Mouse (Mus musculus): ENCODE results near the gene Mkrn2os. TPM values are rescaled to one million over a fixed set of nuclear protein-coding genes. Genes with fewer than 3 reads are reported as not detected.

Gene Mkrn2os
- total RNA-seq, 2 experiments from 2014 or later: not detected

DNA sequence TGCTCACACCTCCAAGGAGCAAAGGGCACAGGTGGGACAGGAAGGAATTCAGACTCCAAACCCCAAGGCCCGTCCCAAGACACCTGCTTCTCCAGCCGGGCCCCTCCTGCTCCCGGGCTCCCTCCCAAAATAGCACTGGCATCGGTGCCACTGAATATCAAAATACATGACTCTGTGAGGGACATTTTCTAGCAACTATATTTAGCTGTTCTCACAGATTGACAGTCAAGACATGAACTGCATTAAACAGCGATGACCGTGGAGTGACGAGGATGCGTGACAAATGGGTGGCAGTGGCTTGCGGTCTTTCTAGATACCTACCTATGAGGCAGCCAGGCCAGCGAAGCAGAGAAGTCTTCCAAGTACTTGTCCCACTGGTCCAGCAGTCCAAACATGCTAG is 6.1 kb downstream of the Mkrn2os start:
- DNase-seq (ENCODE audit: extremely low spot score in 1 of 2, low spot score in 2 of 2): no peak
- intact Hi-C loops (cut with DNase I): no loop called here

- intact Hi-C loops (cut with DNase I): no loop called here
- no peak for DNase-seq (ENCODE audit: extremely low spot score in 1 of 2, low spot score in 2 of 2)
Measured at GRCm38 (mm10) chr6:115584176-115584575, 8.2 kb downstream of the Mkrn2os start.

- intact Hi-C loops (cut with DNase I): no loop called here
- no peak for DNase-seq (ENCODE audit: extremely low spot score in 1 of 2, low spot score in 2 of 2)
Measured at GRCm38 (mm10) chr6:115583430-115584125, 8.8 kb downstream of the Mkrn2os start.

GRCm38 (mm10) chr6:115582328-115583115 is 9.9 kb downstream of the Mkrn2os start:
- DNase-seq (ENCODE audit: extremely low spot score in 1 of 2, low spot score in 2 of 2): no peak
- intact Hi-C loops (cut with DNase I): no loop called here

- intact Hi-C loops (cut with DNase I): no loop called here
- DNase-seq (ENCODE audit: extremely low spot score in 1 of 2, low spot score in 2 of 2): no peak
Measured at GRCm38 (mm10) chr6:115580810-115581209, 11.6 kb downstream of the Mkrn2os start.

DNA sequence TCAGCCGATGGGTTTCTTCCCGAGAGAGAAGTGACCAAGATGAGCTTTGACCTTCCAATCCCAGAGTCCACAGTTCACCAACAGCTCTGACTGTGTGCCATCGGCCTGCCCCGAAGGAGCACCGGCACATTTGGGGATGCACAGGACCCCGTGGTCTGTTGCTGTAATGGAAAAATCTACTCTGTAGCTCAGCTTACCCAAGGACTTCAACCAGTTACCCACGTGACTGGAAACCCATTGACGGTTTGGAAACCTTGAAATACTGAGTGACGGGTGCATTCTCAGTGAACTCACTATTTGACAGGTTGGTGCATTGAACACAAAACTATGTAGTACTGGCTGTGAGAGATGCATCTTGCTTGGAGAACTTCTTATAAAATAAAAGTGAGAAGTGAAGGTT is 14.4 kb downstream of the Mkrn2os start:
- DNase-seq (ENCODE audit: extremely low spot score in 1 of 2, low spot score in 2 of 2): no peak

DNA sequence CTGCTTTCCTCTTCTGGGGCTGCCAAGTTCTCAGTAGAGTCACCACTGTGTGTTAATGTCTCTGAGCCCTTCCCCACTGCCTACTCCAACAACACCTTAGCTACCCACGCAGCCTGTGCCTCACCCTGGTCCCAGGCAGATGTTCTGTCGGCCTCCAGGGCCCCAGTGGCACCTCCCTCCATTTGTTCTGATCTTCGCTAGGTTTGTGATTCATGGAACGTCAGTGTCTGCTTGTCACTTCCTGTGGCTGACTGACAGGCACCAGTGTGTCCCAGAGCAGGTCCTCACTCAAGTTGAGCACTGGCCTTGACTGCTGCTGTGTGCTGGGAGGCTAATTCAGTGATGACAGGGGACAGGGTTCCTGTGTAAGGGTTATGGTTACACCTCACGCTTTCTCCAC is 15.0 kb downstream of the Mkrn2os start:
- no peak for DNase-seq (ENCODE audit: extremely low spot score in 1 of 2, low spot score in 2 of 2)
- intact Hi-C loops (cut with DNase I): no loop called here

More for the DNA sequence above, 14.4 kb downstream of the Mkrn2os start:
- intact Hi-C loops (cut with DNase I): no loop called here

DNA sequence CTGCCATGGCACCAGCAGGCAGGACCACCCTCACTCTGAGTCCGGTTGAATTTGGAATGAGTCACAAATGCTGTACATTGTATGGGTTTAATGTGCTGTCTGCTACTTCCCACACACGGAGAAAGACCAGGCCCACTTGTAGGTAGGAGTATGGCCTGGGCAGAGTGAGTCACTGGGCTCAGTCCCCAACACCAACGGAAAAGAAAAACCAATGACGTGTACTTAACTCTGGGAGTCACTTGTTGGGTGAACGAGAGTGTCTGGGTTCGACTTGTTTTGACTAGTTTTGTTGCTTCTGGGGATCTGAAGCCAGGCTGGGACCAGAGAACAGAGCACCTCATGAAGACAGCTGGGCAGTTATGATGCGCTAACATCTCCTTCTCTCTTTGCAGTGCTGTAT is 18.2 kb downstream of the Mkrn2os start:
- DNase-seq (ENCODE audit: extremely low spot score in 1 of 2, low spot score in 2 of 2): no peak
- intact Hi-C loops (cut with DNase I): no loop called here

DNA sequence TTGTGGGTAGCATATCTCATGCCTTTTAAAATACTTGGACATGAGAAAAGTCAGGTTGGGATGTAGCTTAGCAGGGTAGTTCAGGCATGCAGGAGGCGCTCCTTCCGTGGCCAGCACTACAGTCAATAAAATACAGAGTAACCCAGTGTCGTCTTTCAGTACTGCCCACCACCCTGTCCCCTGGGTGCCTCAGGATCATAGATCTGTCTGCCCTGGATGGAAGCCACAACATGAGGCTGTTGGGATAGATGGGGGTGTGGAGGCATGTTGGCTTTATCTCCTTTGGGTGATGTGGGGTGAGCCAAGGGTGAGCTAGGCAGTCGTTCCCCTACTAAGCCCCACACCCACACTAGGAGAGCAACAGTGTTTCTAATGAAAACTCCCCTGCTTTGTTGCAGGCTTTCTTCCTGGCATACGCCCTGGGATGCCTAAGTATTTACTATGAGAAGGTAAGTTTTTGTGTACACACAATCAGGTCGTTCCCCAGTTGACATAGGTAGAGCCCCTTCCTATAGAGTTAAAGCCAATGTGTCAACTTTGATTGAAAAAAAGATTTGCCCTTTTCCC is 26.8 kb downstream of the Mkrn2os start:
- DNase-seq (ENCODE audit: extremely low spot score in 1 of 2, low spot score in 2 of 2): no peak
- intact Hi-C loops (cut with DNase I): no loop called here

- peak in 1 of 2 experiments; percentile 43 for DNase-seq (ENCODE audit: extremely low spot score in 1 of 2, low spot score in 2 of 2)
Measured at GRCm38 (mm10) chr6:115559651-115560632, 32.4 kb downstream of the Mkrn2os start.

DNA sequence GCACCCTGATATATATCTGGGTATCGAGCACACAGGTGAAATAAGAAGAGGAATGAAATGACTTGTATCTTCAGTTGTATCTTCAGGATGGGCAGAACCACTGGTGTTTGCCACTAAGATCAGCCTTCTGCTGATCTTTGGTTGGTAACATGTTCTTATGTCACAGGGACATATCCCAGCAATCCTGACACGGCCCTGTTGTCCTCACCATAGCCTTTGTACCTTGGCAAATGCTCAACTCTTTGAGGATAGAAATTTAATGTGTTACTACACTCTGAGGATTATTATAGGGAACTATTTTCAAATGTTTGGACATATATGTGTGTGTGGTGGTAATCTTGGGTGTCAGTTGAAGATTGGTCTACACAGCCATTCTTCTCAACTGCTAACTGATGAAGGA is 34.2 kb downstream of the Mkrn2os start:
- intact Hi-C loops (cut with DNase I): no loop called here
- no peak for DNase-seq (ENCODE audit: extremely low spot score in 1 of 2, low spot score in 2 of 2)

More at GRCm38 (mm10) chr6:115559651-115560632, 32.4 kb downstream of the Mkrn2os start:
- intact Hi-C loops (cut with DNase I): no loop called here

- DNase-seq (ENCODE audit: extremely low spot score in 1 of 2, low spot score in 2 of 2): no peak
- intact Hi-C loops (cut with DNase I): no loop called here
Measured at GRCm38 (mm10) chr6:115555485-115555884, 36.9 kb downstream of the Mkrn2os start.

DNA sequence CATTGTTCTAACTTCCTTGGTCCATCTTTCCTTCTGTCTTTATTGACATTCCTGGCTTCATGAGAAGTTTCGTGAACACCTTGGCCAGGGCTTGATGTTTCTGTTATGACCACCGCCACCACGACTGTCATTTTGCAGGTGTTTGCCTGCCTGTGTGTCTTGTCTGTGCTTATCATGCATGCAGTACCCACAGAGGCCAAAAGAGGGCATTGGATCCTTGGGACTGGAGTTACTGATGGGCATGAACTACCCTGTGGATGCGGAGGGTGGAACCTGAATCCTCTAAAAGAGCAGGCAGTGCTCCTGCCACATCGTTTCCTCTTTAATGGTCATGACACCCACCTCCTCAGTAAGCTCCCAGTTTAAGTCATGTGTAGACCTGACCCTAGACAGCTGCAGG is 46.1 kb downstream of the Mkrn2os start:
- intact Hi-C loops (cut with DNase I): no loop called here
- DNase-seq (ENCODE audit: extremely low spot score in 1 of 2, low spot score in 2 of 2): peak in 1 of 2 experiments; percentile 55

- intact Hi-C loops (cut with DNase I): no loop called here
- DNase-seq (ENCODE audit: extremely low spot score in 1 of 2, low spot score in 2 of 2): peak; percentile 96 to 97
Measured at GRCm38 (mm10) chr6:115544442-115544970, 47.9 kb downstream of the Mkrn2os start, which contains the start of gene Tsen2. TSS of gene Tsen2 (plus strand) at chr6:115544664.

GRCm38 (mm10) chr6:115542341-115542740 is 50.0 kb downstream of the Mkrn2os start:
- intact Hi-C loops (cut with DNase I): no loop called here
- DNase-seq (ENCODE audit: extremely low spot score in 1 of 2, low spot score in 2 of 2): no peak

- no peak for DNase-seq (ENCODE audit: extremely low spot score in 1 of 2, low spot score in 2 of 2)
- intact Hi-C loops (cut with DNase I): no loop called here
Measured at GRCm38 (mm10) chr6:115541676-115542275, 50.6 kb downstream of the Mkrn2os start.

DNA sequence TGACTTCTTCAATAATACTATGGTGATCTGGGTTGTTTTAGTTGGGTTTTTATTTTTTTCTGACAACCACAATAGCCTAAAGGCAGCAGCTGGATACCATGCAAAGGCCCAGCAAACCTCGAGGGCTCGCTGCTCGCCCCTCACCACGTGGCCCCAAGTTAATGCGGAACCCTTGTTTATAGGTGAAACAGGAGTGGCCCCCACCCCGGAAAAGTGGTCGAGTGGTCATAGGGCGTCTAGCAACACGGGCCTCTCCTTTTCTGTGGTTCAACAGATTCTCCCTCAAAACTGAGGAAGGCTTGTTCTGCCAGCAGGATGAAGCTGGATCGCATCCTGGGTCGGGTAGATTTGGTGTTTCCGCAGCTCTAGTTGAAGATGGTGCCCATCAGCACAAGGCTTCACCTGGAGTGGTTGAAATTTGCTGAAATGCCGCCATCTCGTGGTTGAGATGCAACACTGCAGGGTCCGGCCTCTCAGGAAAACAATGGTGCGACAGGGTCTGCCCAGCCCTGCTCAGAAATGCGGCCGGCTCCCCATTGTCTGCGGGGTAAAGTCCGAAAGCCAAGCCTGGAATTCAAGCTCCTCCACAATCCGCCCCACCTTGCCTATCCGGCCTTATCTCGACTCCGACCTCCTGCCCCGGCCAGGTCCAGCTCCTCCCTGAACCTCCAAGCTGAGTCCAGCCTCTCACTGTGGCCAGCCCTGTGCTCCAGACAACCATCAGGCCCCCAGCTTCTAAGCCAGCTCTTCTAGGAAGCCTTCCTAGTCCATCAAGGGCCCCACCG is 53.5 kb downstream of the Mkrn2os start:
- peak; percentile 76 to 78 for DNase-seq (ENCODE audit: extremely low spot score in 1 of 2, low spot score in 2 of 2)
- intact Hi-C loops (cut with DNase I): loop anchor here (2.0 to 5.0 kb wide), 4 partner anchors 177 to 492 kb away; partner anchors contain the start of genes Gm17482 and Pparg

Data from left cerebral cortex, postnatal 10 days (tissue).